Mouse (Mus musculus) hindbrain, embryonic 15.5 days (tissue): ENCODE measurements around the gene Nts. TPM values are rescaled to one million over a fixed set of nuclear protein-coding genes. Genes with fewer than 3 reads are reported as not detected.
"Not testable (repeated sequence)": the region's sequence is repeated elsewhere in the genome, so short reads cannot be mapped to it uniquely, and the experiment has no call there.

Experiments used
- ATAC-seq: fragments of 200-750 bp; cut with Nextera tagmentation; 2 replicates; pipeline ENCODE4 v1.8.0; 2017; ENCODE audit warnings: low read depth, moderate number of reproducible peaks, moderate TSS enrichment; ENCODE audit not compliant: low FRiP score
- H3K27ac ChIP-seq: fragments of 300-500 bp; sonication (generic); replicated peaks from 2 replicates; pipeline ENCODE4 v1.5.1; 2015; ENCODE audit warnings: mild to moderate bottlenecking, inconsistent platforms
- H3K27me3 ChIP-seq: fragments of 300-500 bp; sonication (generic); 2 replicates; pipeline ENCODE4 v1.6.1; 2015; ENCODE audit warnings: control low read depth, inconsistent platforms
- H3K36me3 ChIP-seq: fragments of 300-500 bp; sonication (generic); 2 replicates; pipeline ENCODE4 v1.6.1; 2015; ENCODE audit warnings: control low read depth, inconsistent platforms
- H3K4me1 ChIP-seq: fragments of 300-500 bp; sonication (generic); replicated peaks from 2 replicates; pipeline ENCODE4 v1.6.1; 2015; ENCODE audit warnings: control low read depth, inconsistent platforms
- H3K4me2 ChIP-seq: fragments of 300-500 bp; sonication (generic); 2 replicates; pipeline ENCODE4 v1.6.1; 2015; ENCODE audit warnings: moderate library complexity, mild to moderate bottlenecking, inconsistent platforms
- H3K4me3 ChIP-seq: fragments of 300-500 bp; sonication (generic); 2 replicates; pipeline ENCODE4 v1.5.1; 2015; ENCODE audit warnings: mild to moderate bottlenecking, inconsistent platforms
- H3K9ac ChIP-seq: fragments of 300-500 bp; sonication (generic); 2 replicates; pipeline ENCODE4 v1.6.1; 2015; ENCODE audit warnings: inconsistent platforms
- H3K9me3 ChIP-seq: fragments of 300-500 bp; sonication (generic); 2 replicates; pipeline ENCODE4 v1.6.1; 2016; ENCODE audit warnings: control low read depth, inconsistent platforms
- WGBS: fragments of 180-500 bp; shearing (Covaris S2); methylation state at CpG from one replicate; pipeline ENCODE4 v1.1.7; 2015; 5-methylcytosine and 5-hydroxymethylcytosine counted together
- polyA plus RNA-seq: library from polyadenylated mRNA; unstranded; fragments of >200 nt; fragmentation: Nextera tagmentation; extraction: Ambion mirVana; gene quantifications from 2 replicates; pipeline ENCODE4 v1.2.1, GENCODE M21; 2015

The Nts gene
- polyA plus RNA-seq, 1 experiment from 2014 or later = 8.7 TPM

DNA sequence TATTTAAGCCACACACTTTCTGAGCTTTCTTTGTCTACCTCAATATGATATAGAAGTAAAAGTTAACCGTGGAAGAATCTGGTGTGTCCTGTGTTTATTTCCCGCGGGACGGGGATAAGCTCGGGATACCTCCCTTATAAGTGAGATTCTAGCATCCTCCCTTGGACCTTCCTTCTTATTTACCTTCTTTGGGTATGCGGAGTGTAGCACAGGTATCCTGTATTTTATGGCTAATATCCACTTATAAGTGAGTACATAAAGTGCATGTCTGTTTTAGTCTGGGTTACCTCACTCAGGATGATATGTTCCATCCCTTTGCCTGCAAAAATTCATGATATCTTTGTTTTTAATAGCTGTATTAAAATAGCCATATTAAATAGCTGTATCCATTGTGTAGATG lies 54.8 kb downstream of the Nts start:
- peak overlapping the region; percentile 32 for H3K4me2 ChIP-seq
- 42% methylated on average over 6 of the region's 6 CpGs for WGBS

DNA sequence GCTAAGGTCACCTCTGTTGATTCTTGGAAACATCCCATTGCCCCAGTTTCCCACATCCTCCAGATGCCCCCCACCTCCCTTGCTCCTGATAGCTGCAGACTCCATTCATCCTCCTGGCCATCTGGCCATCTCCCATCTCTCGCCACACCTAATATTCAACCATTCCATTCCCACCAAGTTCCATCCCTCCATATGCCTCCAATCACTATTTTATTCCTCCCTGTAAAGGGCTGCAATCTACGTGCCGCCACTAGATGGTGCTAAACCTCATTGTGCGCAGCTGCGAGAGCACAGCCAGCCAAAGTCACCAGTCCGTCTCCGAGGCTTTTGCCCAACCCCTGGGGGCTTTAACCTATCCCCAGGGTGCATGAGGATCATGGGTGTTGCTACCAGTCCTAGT lies 55.2 kb downstream of the Nts start:
- H3K9me3 ChIP-seq, H3K4me1 ChIP-seq, H3K36me3 ChIP-seq, H3K9ac ChIP-seq, H3K27ac ChIP-seq, H3K27me3 ChIP-seq, H3K4me3 ChIP-seq: not testable (repeated sequence)
- WGBS = 5% methylated on average over 7 of the region's 7 CpGs
- peak overlapping the region; percentile 32; the same call in 1 of the 2 replicates for H3K4me2 ChIP-seq
- ATAC-seq = peak; percentile 23; the same call in 1 of the 2 replicates

More for the DNA sequence above, 54.8 kb downstream of the Nts start:
- not testable (repeated sequence) for H3K36me3 ChIP-seq, H3K27me3 ChIP-seq, H3K4me1 ChIP-seq, H3K9ac ChIP-seq, H3K9me3 ChIP-seq, ATAC-seq, H3K4me3 ChIP-seq, H3K27ac ChIP-seq

Other genes starting within 250 kb of the Nts start
- gene Rassf9, start 21.7 kb upstream of the Nts start, polyA plus RNA-seq = 2.3 and 2.5 TPM in 2 replicates